Mouse (Mus musculus): ENCODE measurements around the gene Mkrn1. TPM values are rescaled to one million over a fixed set of nuclear protein-coding genes. Genes with fewer than 3 reads are reported as not detected.

Gene Mkrn1
- 178 and 191 TPM in 2 replicates for polyA plus RNA-seq (2016; fragmentation: Nextera tagmentation; extraction: Ambion mirVana)

DNA sequence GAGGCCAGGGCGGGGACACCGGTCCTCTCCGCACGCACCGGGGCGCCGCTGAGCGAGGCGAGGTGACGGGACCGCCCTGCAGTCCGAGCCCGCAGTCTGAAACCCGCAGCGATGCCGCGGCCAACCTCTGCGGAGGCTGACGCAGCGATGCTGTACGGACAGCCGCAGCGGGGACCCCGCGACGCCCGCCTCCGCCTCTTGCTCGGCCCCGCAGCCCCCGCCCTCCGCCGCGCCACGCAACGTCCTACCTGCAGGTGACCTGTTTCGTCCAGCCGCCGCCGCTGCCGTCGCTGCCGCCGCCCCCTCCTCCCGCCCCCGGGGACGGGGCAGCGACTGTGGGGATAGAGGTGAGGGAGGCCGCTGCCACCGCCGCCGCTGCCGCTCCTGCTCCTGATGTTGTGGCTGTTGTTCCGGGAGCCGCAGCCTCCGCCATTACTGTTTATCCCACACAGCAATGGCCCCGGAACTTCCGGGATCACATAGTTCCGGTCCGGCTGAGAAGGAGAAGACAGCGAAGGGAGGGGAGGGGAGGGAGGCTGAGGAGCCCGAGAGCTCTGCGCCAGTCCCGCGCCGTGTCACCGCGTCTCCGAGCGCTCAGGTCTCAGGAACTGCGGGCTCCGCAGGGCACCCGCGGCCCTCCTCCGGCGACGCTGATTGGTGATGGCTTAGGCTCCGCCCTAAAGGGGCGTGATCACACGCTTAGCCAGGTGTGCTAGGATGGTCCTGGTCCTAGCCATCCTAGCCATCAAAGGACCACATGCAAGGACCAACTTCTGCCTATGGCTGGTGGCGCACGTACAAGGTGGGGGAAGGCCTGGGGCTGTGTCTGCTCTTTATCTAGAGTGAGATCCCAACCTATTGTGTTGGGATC is at the start of gene Mkrn1:
TSS of gene Mkrn1 (minus strand) at position 612 of the 871 bp plus-strand sequence.
- peak within 1 kb of the TSS; percentile 98 for H3K4me3 ChIP-seq
- H3K4me1 ChIP-seq, result peaks cover 13% of the 10 kb centered on the region
- under 1% methylated on average over 78 of the region's 82 CpGs for WGBS
- H3K36me3 ChIP-seq, result 0 out of 2 replicates have a peak, but pooled peaks cover 3% of the 10 kb centered on the region
- ATAC-seq (ENCODE audit: low FRiP score), result peak; percentile 97
- H3K4me2 ChIP-seq (replicated peaks), result peak within 1 kb of the TSS; percentile 55
- no peaks in the 10 kb centered on the region for H3K9me3 ChIP-seq (replicated peaks)
- H3K27me3 ChIP-seq, result no peaks in the 10 kb centered on the region
- H3K9ac ChIP-seq, result peak within 1 kb of the TSS; percentile 93
- H3K27ac ChIP-seq, result peak within 1 kb of the TSS; percentile 95

GRCm38 (mm10) chr6:39469427-39469826 is 49.2 kb upstream of the Mkrn1 start:
- ATAC-seq (ENCODE audit: low FRiP score), result no peak
- peaks cover 66% of the 10 kb centered on the region for H3K36me3 ChIP-seq
- WGBS, result 90% methylated on average over 5 of the region's 5 CpGs

DNA sequence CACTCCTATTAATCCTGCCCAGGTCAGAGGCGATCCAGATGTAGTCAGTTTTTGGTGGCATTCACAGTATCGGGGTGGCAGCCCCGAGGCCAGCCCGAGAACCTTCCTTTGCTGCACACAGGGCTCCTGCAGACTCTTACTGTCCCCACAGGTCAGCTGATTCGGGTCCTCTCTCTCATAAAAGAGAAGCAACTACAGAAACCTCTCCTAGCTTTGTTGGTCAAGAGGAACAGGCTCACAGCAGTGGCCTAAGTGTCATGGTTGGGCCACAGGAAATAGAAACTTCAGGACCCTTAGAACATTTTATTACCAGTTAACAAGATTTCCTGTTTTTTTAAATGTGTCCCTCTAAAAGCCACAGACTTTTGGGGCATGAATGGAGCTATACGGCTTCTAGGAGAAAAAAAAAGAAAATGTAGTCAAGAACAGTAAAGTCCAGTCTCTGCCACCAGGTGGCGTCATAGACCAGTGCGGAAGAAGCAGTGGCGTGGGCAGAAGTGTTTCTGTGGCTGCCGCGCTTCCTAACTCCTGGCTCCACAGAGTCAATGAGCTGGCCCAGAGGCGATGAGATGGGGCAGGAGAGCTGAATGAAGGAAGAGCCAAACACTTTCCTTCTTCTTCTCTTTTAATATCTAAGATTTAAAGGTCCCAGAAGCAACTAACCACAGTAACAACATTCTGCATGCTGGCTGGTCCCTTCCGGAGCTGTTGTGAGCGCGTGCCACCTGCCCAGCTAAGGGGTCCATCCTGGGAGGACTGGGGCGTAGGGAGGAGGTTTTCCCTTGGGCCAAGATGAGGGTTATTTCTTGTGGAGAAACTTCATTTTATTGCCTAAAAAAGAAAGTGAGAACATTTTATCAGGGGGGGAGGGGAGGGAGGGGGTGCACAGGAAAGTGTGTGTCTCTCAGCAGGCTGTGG is 42.6 kb upstream of the Mkrn1 start:
- WGBS, result 53% methylated on average over 16 of the region's 16 CpGs
- H3K4me1 ChIP-seq, result no peaks in the 10 kb centered on the region
- ATAC-seq (ENCODE audit: low FRiP score), result 0 out of 2 replicates have a peak, but pooled peaks have one; percentile 46

More at GRCm38 (mm10) chr6:39469427-39469826, 49.2 kb upstream of the Mkrn1 start:
- no peaks in the 10 kb centered on the region for H3K9me3 ChIP-seq (replicated peaks)
- H3K4me3 ChIP-seq, result no peak overlapping the region
- H3K4me1 ChIP-seq, result no peaks in the 10 kb centered on the region
- H3K9ac ChIP-seq, result no peak overlapping the region
- H3K27me3 ChIP-seq, result no peaks in the 10 kb centered on the region
- H3K27ac ChIP-seq, result no peak overlapping the region
- H3K4me2 ChIP-seq (replicated peaks), result no peak overlapping the region

GRCm38 (mm10) chr6:39460040-39460439 is 39.8 kb upstream of the Mkrn1 start:
- Histone ChIP-seq H3K4me1 (no peaks in the 10 kb centered on the region), H3K9ac (no peak overlapping the region), H3K27me3 (no peaks in the 10 kb centered on the region), H3K4me2 (replicated peaks) (no peak overlapping the region), H3K36me3 (peaks cover 29% of the 10 kb centered on the region), H3K9me3 (replicated peaks) (0 out of 2 replicates have a peak, but pooled peaks cover 3% of the 10 kb centered on the region), H3K27ac (no peak overlapping the region), H3K4me3 (no peak overlapping the region)
- 94% methylated on average over 11 of the region's 11 CpGs for WGBS
- no peak for ATAC-seq (ENCODE audit: low FRiP score)

More for the DNA sequence above, 42.6 kb upstream of the Mkrn1 start:
- 0 out of 2 replicates have a peak, but pooled peaks cover 3% of the 10 kb centered on the region for H3K9me3 ChIP-seq (replicated peaks)
- no peaks in the 10 kb centered on the region for H3K27me3 ChIP-seq
- no peak overlapping the region for H3K4me2 ChIP-seq (replicated peaks)
- H3K36me3 ChIP-seq, result peaks cover 53% of the 10 kb centered on the region
- H3K9ac ChIP-seq, result no peak overlapping the region
- H3K4me3 ChIP-seq, result no peak overlapping the region
- H3K27ac ChIP-seq, result no peak overlapping the region

DNA sequence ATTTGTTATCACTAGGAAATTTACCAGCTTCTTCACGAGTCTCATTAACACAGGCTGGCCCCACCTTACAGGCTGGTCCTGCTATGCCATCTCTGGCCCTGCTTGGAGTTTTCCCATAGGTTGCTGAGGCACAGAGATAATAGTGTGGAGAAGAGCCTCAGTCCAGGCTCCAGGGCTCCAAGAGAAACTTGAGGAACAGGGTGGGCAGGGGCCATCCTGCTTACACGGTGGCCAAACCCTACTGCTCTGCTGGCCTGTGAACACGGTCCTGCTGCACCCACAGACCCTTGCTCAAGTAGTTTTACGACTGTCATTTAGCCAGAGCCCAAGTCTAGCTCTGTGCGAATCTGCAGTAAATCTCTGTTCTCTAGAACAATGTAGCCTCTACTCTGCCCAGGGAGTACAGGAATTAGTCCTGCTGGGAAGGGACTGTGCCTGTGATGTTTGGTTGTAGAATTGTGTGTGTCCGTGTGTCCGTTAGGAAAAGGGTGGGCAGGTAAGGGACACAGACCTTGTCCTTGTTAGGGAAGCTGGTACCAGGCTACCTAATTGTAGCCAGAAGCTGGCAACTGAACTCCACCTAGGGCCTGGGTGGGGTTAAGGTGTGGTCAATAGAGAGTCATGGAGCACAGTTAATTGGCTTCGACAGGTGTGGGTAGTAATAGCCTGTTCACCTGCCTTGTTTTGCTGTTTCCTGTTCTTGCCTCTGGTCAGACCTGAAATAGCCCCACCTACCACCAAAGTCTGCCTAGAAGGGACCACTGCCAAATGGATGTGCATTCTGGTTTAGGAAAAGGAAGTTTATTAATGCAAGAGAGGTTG is 35.3 kb upstream of the Mkrn1 start:
- no peak for ATAC-seq (ENCODE audit: low FRiP score)
- no peak overlapping the region for H3K27ac ChIP-seq
- WGBS, result 82% methylated on average over 8 of the region's 8 CpGs
- H3K27me3 ChIP-seq, result no peaks in the 10 kb centered on the region
- H3K4me1 ChIP-seq, result no peaks in the 10 kb centered on the region
- no peak overlapping the region for H3K9ac ChIP-seq
- peaks cover 6% of the 10 kb centered on the region for H3K36me3 ChIP-seq
- H3K4me3 ChIP-seq, result no peak overlapping the region
- H3K4me2 ChIP-seq (replicated peaks), result no peak overlapping the region
- 0 out of 2 replicates have a peak, but pooled peaks cover 3% of the 10 kb centered on the region for H3K9me3 ChIP-seq (replicated peaks)

- Histone ChIP-seq H3K36me3 (no peaks in the 10 kb centered on the region), H3K4me3 (no peak overlapping the region), H3K9ac (no peak overlapping the region), H3K27ac (no peak overlapping the region), H3K27me3 (no peaks in the 10 kb centered on the region), H3K9me3 (replicated peaks) (no peaks in the 10 kb centered on the region), H3K4me2 (replicated peaks) (no peak overlapping the region), H3K4me1 (peaks cover 4% of the 10 kb centered on the region; the same call in 1 of the 2 replicates)
- WGBS, result 77% methylated on average over 2 of the region's 2 CpGs
- ATAC-seq (ENCODE audit: low FRiP score), result no peak
These were observed 34.4 kb upstream of the Mkrn1 start for GRCm38 (mm10) chr6:39454616-39455015.

GRCm38 (mm10) chr6:39453564-39453963 is 33.3 kb upstream of the Mkrn1 start:
- H3K4me1 ChIP-seq, result peaks cover 4% of the 10 kb centered on the region; the same call in 1 of the 2 replicates
- H3K4me3 ChIP-seq, result no peak overlapping the region
- 91% methylated on average over 4 of the region's 4 CpGs for WGBS
- no peak overlapping the region for H3K4me2 ChIP-seq (replicated peaks)
- H3K36me3 ChIP-seq, result no peaks in the 10 kb centered on the region
- no peak overlapping the region for H3K27ac ChIP-seq
- no peak for ATAC-seq (ENCODE audit: low FRiP score)
- no peak overlapping the region for H3K9ac ChIP-seq
- H3K9me3 ChIP-seq (replicated peaks), result no peaks in the 10 kb centered on the region
- H3K27me3 ChIP-seq, result no peaks in the 10 kb centered on the region

GRCm38 (mm10) chr6:39451033-39451432 is 30.8 kb upstream of the Mkrn1 start:
- Histone ChIP-seq H3K4me2 (replicated peaks) (no peak overlapping the region), H3K36me3 (no peaks in the 10 kb centered on the region), H3K9ac (no peak overlapping the region), H3K27ac (no peak overlapping the region), H3K4me3 (no peak overlapping the region), H3K27me3 (no peaks in the 10 kb centered on the region), H3K9me3 (replicated peaks) (no peaks in the 10 kb centered on the region), H3K4me1 (peaks cover 4% of the 10 kb centered on the region; the same call in 1 of the 2 replicates)
- 84% methylated on average over 3 of the region's 3 CpGs for WGBS
- ATAC-seq (ENCODE audit: low FRiP score), result no peak

DNA sequence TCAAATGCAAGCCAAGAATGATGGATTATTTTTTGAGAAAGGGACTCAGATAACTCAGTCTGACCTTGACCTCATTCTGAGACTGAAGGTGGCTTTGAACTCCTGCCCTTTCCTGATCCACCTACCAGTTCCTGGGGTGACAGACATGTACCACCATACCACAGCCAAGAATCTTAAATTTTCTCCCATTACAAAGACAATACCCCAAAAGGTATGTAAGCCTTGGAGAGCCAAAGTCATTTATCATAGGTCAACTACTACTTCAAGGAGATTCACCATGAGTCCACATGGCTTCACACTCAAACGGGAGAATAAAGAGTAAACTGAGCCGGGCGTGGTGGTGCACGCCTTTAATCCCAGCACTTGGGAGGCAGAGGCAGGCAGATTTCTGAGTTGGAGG is 30.3 kb upstream of the Mkrn1 start:
- Histone ChIP-seq H3K4me1 (peaks cover 4% of the 10 kb centered on the region; the same call in 1 of the 2 replicates), H3K27me3 (no peaks in the 10 kb centered on the region), H3K9me3 (replicated peaks) (no peaks in the 10 kb centered on the region), H3K4me2 (replicated peaks) (no peak overlapping the region), H3K9ac (no peak overlapping the region), H3K4me3 (no peak overlapping the region), H3K36me3 (no peaks in the 10 kb centered on the region), H3K27ac (no peak overlapping the region)
- ATAC-seq (ENCODE audit: low FRiP score), result no peak
- 94% methylated on average over 4 of the region's 4 CpGs for WGBS

GRCm38 (mm10) chr6:39447429-39448185 is 27.3 kb upstream of the Mkrn1 start:
- Histone ChIP-seq H3K9me3 (replicated peaks) (no peaks in the 10 kb centered on the region), H3K9ac (no peak overlapping the region), H3K36me3 (no peaks in the 10 kb centered on the region), H3K27me3 (no peaks in the 10 kb centered on the region), H3K4me2 (replicated peaks) (no peak overlapping the region), H3K4me3 (no peak overlapping the region), H3K27ac (no peak overlapping the region), H3K4me1 (peaks cover 4% of the 10 kb centered on the region; the same call in 1 of the 2 replicates)
- no peak for ATAC-seq (ENCODE audit: low FRiP score)
- WGBS, result 53% methylated on average over 4 of the region's 4 CpGs
